Mouse (Mus musculus): ENCODE data around the gene Tbc1d7.

GRCm38 (mm10) chr13:43212338-43212737 lies 41.0 kb upstream of the Tbc1d7 start:
- TF ChIP-seq CTCF (IDR thresholded peaks at IDR 0.05; ENCODE audit: borderline replicate concordance, insufficient read depth, low read length) (no peak), POLR2A (IDR thresholded peaks at IDR 0.05; ENCODE audit: low read depth, low read length) (no peak)

Data from embryonic fibroblast, embryonic 13.5 days (primary cell).